Mouse (Mus musculus) cerebellum, postnatal 36 days (tissue): ENCODE results near the gene Cyp2c37.
"Not testable (repeated sequence)": the region's sequence is repeated elsewhere in the genome, so short reads cannot be mapped to it uniquely, and the experiment has no call there.

Experiments
- DNase-seq, 2 experiments: peaks; one replicate each; pipeline ENCODE4 v3.0.0; 2021 to 2022; ENCODE audit warnings: mixed read lengths in 2 of 2

Cyp2c37 gene

DNA sequence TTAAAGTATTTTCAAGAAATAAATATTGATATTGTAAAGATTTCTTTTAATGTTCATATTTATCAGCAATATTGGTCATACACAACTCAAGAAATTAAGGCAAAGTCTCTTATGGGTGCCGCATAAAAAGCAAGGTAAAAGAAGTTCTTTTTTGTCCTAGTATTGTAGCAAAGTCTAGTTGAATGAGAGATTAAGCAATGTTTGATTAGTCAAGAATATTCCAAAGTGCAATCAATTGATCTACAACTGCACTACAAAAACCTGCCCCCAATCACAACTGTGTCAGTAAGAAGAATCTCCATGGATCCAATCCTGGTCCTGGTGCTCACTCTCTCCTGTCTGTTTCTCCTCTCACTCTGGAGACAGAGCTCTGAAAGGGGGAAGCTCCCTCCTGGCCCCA is at the start of gene Cyp2c37:
Gene Cyp2c37 (plus strand): TSS at position 285 of the 400 bp plus-strand sequence.
- not testable (repeated sequence) for DNase-seq

- DNase-seq: not testable (repeated sequence)
Measured at GRCm38 (mm10) chr19:39960861-39961260, 31.4 kb upstream of the Cyp2c37 start.

GRCm38 (mm10) chr19:39971096-39971495 is 21.1 kb upstream of the Cyp2c37 start:
- DNase-seq: not testable (repeated sequence)

GRCm38 (mm10) chr19:39989471-39989870 is 2.8 kb upstream of the Cyp2c37 start:
- DNase-seq: no peak
